Mouse (Mus musculus): ENCODE measurements at regions not wholly inside any gene's neighbourhood (a gene's known extent, or its start where the extent isn't known, plus 50 kb on each side); places are given as distances from the start of the nearest gene placed in this dataset.

GRCm38 (mm10) chr13:48102156-48102555 lies 158.9 kb upstream of the Id4 start:
- H3K4me1 ChIP-seq = peaks cover 21% of the 10 kb centered on the region
- H3K9ac ChIP-seq = no peak overlapping the region
- ATAC-seq (replicated peaks; ENCODE audit: low FRiP score) = no peak
- no peak overlapping the region for H3K4me2 ChIP-seq
- H3K27me3 ChIP-seq = no peaks in the 10 kb centered on the region
- no peak overlapping the region for H3K4me3 ChIP-seq (replicated peaks)
- H3K9me3 ChIP-seq (replicated peaks) = no peaks in the 10 kb centered on the region
- H3K36me3 ChIP-seq = no peaks in the 10 kb centered on the region
- WGBS = 58% methylated on average over 8 of the region's 8 CpGs
- H3K27ac ChIP-seq = 0 out of 2 replicates have a peak overlapping the region, but pooled peaks have one; percentile 16

GRCm38 (mm10) chr13:48102576-48102975 lies 158.5 kb upstream of the Id4 start:
- H3K9ac ChIP-seq = no peak overlapping the region
- H3K27me3 ChIP-seq = no peaks in the 10 kb centered on the region
- ATAC-seq (replicated peaks; ENCODE audit: low FRiP score) = no peak
- H3K4me2 ChIP-seq = no peak overlapping the region
- WGBS = 47% methylated on average over 7 of the region's 7 CpGs
- H3K27ac ChIP-seq = 0 out of 2 replicates have a peak overlapping the region, but pooled peaks have one; percentile 16
- no peaks in the 10 kb centered on the region for H3K9me3 ChIP-seq (replicated peaks)
- no peak overlapping the region for H3K4me3 ChIP-seq (replicated peaks)
- H3K36me3 ChIP-seq = no peaks in the 10 kb centered on the region
- H3K4me1 ChIP-seq = peaks cover 21% of the 10 kb centered on the region

- 61% methylated on average over 6 of the region's 6 CpGs for WGBS
- Histone ChIP-seq H3K27ac (no peak overlapping the region), H3K9ac (no peak overlapping the region), H3K36me3 (no peaks in the 10 kb centered on the region), H3K4me2 (no peak overlapping the region), H3K9me3 (replicated peaks) (no peaks in the 10 kb centered on the region), H3K4me3 (replicated peaks) (no peak overlapping the region), H3K27me3 (no peaks in the 10 kb centered on the region), H3K4me1 (peaks cover 21% of the 10 kb centered on the region)
- ATAC-seq (replicated peaks; ENCODE audit: low FRiP score) = no peak
Measured at GRCm38 (mm10) chr13:48104766-48105165, 156.3 kb upstream of the Id4 start.

- no peaks in the 10 kb centered on the region for H3K36me3 ChIP-seq
- H3K4me2 ChIP-seq = peak overlapping the region; percentile 10; the same call in 1 of the 2 replicates
- H3K27ac ChIP-seq = no peak overlapping the region
- no peak overlapping the region for H3K4me3 ChIP-seq (replicated peaks)
- H3K9ac ChIP-seq = no peak overlapping the region
- no peaks in the 10 kb centered on the region for H3K9me3 ChIP-seq (replicated peaks)
- 59% methylated on average over 5 of the region's 5 CpGs for WGBS
- ATAC-seq (replicated peaks; ENCODE audit: low FRiP score) = no peak
- H3K4me1 ChIP-seq = peaks cover 21% of the 10 kb centered on the region
- H3K27me3 ChIP-seq = no peaks in the 10 kb centered on the region
Measured at GRCm38 (mm10) chr13:48106946-48107345, 154.1 kb upstream of the Id4 start.

- Histone ChIP-seq H3K27me3 (no peaks in the 10 kb centered on the region), H3K9me3 (replicated peaks) (no peaks in the 10 kb centered on the region), H3K27ac (no peak overlapping the region), H3K4me2 (no peak overlapping the region), H3K36me3 (no peaks in the 10 kb centered on the region), H3K9ac (no peak overlapping the region), H3K4me1 (no peaks in the 10 kb centered on the region), H3K4me3 (replicated peaks) (no peak overlapping the region)
- ATAC-seq (replicated peaks; ENCODE audit: low FRiP score) = no peak
- WGBS = 80% methylated on average over 7 of the region's 7 CpGs
Measured at GRCm38 (mm10) chr13:48115890-48116289, 145.1 kb upstream of the Id4 start.

- no peak overlapping the region for H3K4me2 ChIP-seq
- ATAC-seq (replicated peaks; ENCODE audit: low FRiP score) = no peak
- H3K27me3 ChIP-seq = no peaks in the 10 kb centered on the region
- H3K4me1 ChIP-seq = peaks cover 30% of the 10 kb centered on the region
- no peak overlapping the region for H3K9ac ChIP-seq
- H3K9me3 ChIP-seq (replicated peaks) = no peaks in the 10 kb centered on the region
- H3K27ac ChIP-seq = peak overlapping the region; percentile 50; the same call in 1 of the 2 replicates
- WGBS = 39% methylated on average over 6 of the region's 6 CpGs
- H3K36me3 ChIP-seq = no peaks in the 10 kb centered on the region
- H3K4me3 ChIP-seq (replicated peaks) = no peak overlapping the region
Measured at GRCm38 (mm10) chr13:48126582-48126981, 134.4 kb upstream of the Id4 start.

- H3K4me2 ChIP-seq = peak overlapping the region; percentile 55
- no peaks in the 10 kb centered on the region for H3K9me3 ChIP-seq (replicated peaks)
- peaks cover 35% of the 10 kb centered on the region for H3K4me1 ChIP-seq
- no peak overlapping the region for H3K9ac ChIP-seq
- WGBS = 2% methylated on average over 17 of the region's 17 CpGs
- peak overlapping the region; percentile 84 for H3K27ac ChIP-seq
- H3K36me3 ChIP-seq = no peaks in the 10 kb centered on the region
- peak overlapping the region; percentile 30 for H3K4me3 ChIP-seq (replicated peaks)
- peak; percentile 94 for ATAC-seq (replicated peaks; ENCODE audit: low FRiP score)
- H3K27me3 ChIP-seq = no peaks in the 10 kb centered on the region
Measured at GRCm38 (mm10) chr13:48130724-48131123, 130.3 kb upstream of the Id4 start.

GRCm38 (mm10) chr13:48131681-48132080 lies 129.3 kb upstream of the Id4 start:
- WGBS = 26% methylated on average over 5 of the region's 5 CpGs
- H3K27ac ChIP-seq = peak overlapping the region; percentile 84

GRCm38 (mm10) chr13:48145976-48146375 lies 115.1 kb upstream of the Id4 start:
- Histone ChIP-seq H3K27me3 (no peaks in the 10 kb centered on the region), H3K27ac (no peak overlapping the region), H3K9ac (no peak overlapping the region), H3K4me1 (no peaks in the 10 kb centered on the region), H3K4me2 (no peak overlapping the region), H3K36me3 (no peaks in the 10 kb centered on the region), H3K4me3 (replicated peaks) (no peak overlapping the region), H3K9me3 (replicated peaks) (no peaks in the 10 kb centered on the region)
- WGBS = 86% methylated on average over 5 of the region's 5 CpGs
- no peak for ATAC-seq (replicated peaks; ENCODE audit: low FRiP score)

More at GRCm38 (mm10) chr13:48131681-48132080, 129.3 kb upstream of the Id4 start:
- Histone ChIP-seq H3K36me3 (no peaks in the 10 kb centered on the region), H3K27me3 (no peaks in the 10 kb centered on the region), H3K4me2 (no peak overlapping the region), H3K9ac (no peak overlapping the region), H3K4me3 (replicated peaks) (no peak overlapping the region), H3K4me1 (peaks cover 30% of the 10 kb centered on the region), H3K9me3 (replicated peaks) (no peaks in the 10 kb centered on the region)
- no peak for ATAC-seq (replicated peaks; ENCODE audit: low FRiP score)

GRCm38 (mm10) chr13:48147061-48147460 lies 114.0 kb upstream of the Id4 start:
- ATAC-seq (replicated peaks; ENCODE audit: low FRiP score) = no peak
- WGBS = 91% methylated on average over 7 of the region's 7 CpGs
- no peaks in the 10 kb centered on the region for H3K27me3 ChIP-seq
- no peak overlapping the region for H3K27ac ChIP-seq
- H3K4me1 ChIP-seq = no peaks in the 10 kb centered on the region
- no peak overlapping the region for H3K9ac ChIP-seq
- no peaks in the 10 kb centered on the region for H3K9me3 ChIP-seq (replicated peaks)
- H3K4me3 ChIP-seq (replicated peaks) = no peak overlapping the region
- H3K36me3 ChIP-seq = no peaks in the 10 kb centered on the region
- H3K4me2 ChIP-seq = no peak overlapping the region

- Histone ChIP-seq H3K4me2 (no peak overlapping the region), H3K36me3 (no peaks in the 10 kb centered on the region), H3K9ac (no peak overlapping the region), H3K27ac (no peak overlapping the region), H3K27me3 (no peaks in the 10 kb centered on the region), H3K4me1 (no peaks in the 10 kb centered on the region), H3K9me3 (replicated peaks) (no peaks in the 10 kb centered on the region), H3K4me3 (replicated peaks) (no peak overlapping the region)
- 74% methylated on average over 7 of the region's 7 CpGs for WGBS
- ATAC-seq (replicated peaks; ENCODE audit: low FRiP score) = no peak
Measured at GRCm38 (mm10) chr13:48153248-48153647, 107.8 kb upstream of the Id4 start.

GRCm38 (mm10) chr13:48153684-48154413 lies 107.2 kb upstream of the Id4 start:
- no peaks in the 10 kb centered on the region for H3K9me3 ChIP-seq (replicated peaks)
- no peak overlapping the region for H3K27ac ChIP-seq
- H3K36me3 ChIP-seq = no peaks in the 10 kb centered on the region
- no peak overlapping the region for H3K4me2 ChIP-seq
- 70% methylated on average over 7 of the region's 7 CpGs for WGBS
- H3K4me3 ChIP-seq (replicated peaks) = no peak overlapping the region
- H3K27me3 ChIP-seq = no peaks in the 10 kb centered on the region
- no peak for ATAC-seq (replicated peaks; ENCODE audit: low FRiP score)
- H3K9ac ChIP-seq = no peak overlapping the region
- H3K4me1 ChIP-seq = no peaks in the 10 kb centered on the region
